Mouse (Mus musculus) adrenal gland, postnatal 14 days (tissue): Measurements from ENCODE around the gene Gm43191. TPM values are rescaled to one million over a fixed set of nuclear protein-coding genes. Genes with fewer than 3 reads are reported as not detected.

Experiments used
- DNase-seq: peaks from one replicate; pipeline ENCODE4 v3.0.0; 2021; ENCODE audit warnings: mixed read lengths
- total RNA-seq: library from RNA; stranded (reverse); gene quantifications from 2 replicates; pipeline ENCODE4 v1.2.3, GENCODE M21; 2021

The Gm43191 gene
- total RNA-seq, 1 experiment from 2014 or later = not detected

GRCm38 (mm10) chr3:116622641-116623040 is 58.4 kb downstream of the Gm43191 start:
- no peak for DNase-seq

DNA sequence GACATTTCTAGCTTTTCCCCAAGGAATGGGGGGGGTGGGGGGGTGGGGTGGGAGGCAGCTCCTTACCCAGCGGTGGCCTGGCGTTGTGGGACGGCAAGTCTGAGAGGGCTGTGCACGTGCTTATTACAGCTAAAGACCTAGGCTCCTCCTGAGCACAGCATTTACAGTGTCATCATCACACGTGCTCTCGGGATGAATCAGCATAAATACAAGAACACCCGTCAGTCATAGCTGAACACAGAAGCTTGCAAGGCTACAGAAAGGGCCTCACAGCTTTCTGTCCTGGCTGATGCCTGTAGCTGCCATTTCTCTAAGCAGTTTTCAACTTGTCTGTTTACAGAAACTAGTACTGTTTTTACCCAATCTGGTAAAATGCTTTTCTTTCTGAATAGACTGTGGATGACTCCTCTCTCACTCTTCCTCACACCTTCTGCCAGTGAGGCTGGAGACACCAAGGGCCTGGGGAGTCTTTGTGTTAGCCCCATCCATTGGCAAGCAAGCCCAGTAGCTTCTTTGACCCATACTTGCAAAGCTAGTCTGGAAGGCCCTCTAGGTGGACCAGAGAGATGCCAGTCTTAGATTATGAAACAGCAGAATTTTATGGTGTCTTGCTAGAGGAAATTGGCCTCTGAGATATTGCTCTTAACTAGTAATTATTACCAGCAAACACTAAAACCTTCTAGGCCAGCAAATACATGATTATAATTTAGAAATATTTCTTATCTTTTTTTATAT is 60.3 kb downstream of the Gm43191 start:
- peak; percentile 25 for DNase-seq

GRCm38 (mm10) chr3:116618855-116619254 is 62.2 kb downstream of the Gm43191 start:
- no peak for DNase-seq

DNA sequence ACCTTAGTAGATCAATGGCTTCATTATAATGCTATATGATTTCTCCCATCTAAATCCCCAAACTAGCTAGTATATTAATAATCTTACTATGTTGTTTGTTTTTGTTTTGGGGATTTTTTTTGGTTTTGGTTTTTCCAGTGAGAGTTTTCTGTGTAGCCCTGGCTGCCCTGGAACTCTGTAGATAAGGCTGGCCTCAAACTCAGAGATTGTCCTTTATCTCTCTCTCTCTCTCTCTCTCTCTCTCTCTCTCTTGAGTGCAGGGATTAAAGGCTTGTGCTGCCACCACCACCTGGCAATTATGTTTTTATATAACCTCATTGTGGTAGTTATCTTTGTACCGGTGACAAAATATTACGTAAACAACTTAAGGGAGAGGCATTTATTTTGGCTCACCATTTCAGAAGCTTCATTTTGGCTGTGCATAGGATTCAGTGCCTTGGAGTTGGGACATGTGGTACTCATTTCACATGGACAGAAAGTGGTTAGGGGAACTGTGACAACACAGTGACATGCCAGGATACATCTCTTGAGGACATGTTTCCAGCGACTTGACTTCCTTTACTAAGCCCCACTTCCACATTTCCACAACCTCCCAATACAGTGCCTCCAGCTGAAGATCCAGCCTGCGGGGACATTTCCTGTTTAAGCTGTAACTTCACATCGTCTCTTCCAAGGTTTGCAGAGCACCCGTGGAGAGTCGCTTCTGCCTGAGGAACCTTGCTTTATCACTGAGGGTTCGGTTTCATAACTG is 65.6 kb downstream of the Gm43191 start:
- DNase-seq = no peak

GRCm38 (mm10) chr3:116614295-116614892 is 66.7 kb downstream of the Gm43191 start, which contains the start of gene Trmt13:
Gene Trmt13 (minus strand): TSS chr3:116614587.
- no peak for DNase-seq

GRCm38 (mm10) chr3:116604570-116604969 is 76.5 kb downstream of the Gm43191 start:
- no peak for DNase-seq

GRCm38 (mm10) chr3:116601781-116602180 is 79.3 kb downstream of the Gm43191 start:
- DNase-seq = no peak

- no peak for DNase-seq
Observed at GRCm38 (mm10) chr3:116601005-116601404, 80.1 kb downstream of the Gm43191 start.

DNA sequence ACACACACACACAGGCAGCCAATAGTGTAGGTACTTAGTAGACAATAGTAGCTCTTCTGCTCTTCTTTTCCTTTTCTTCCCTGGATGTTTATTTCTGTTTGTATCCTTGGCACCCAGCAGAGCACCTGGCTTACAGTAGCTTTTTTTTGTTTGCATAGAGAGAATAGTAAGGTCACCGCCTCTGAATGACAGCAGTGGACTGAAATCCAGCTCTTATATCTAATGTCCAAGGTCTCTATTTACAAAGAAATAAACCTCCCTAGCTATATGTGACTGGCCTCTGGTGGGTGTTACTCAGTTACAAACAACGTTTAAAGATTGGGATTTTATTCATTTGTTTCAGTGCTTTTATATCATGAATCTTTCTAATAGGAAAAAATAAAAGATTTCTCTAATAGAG is 81.4 kb downstream of the Gm43191 start:
- no peak for DNase-seq

- no peak for DNase-seq
Observed at GRCm38 (mm10) chr3:116595603-116595991, 85.5 kb downstream of the Gm43191 start.

- peak; percentile 99 for DNase-seq
Observed at GRCm38 (mm10) chr3:116594728-116595602, 86.1 kb downstream of the Gm43191 start, which contains the start of gene Sass6. Gene Sass6 (plus strand): TSS chr3:116594982.

GRCm38 (mm10) chr3:116594076-116594727 is 86.9 kb downstream of the Gm43191 start:
- DNase-seq = no peak

Other genes starting within 250 kb of the Gm43191 start
- gene Rtca, start 173.1 kb downstream of the Gm43191 start, total RNA-seq = 34.7 and 35.1 TPM in 2 replicates
- 98.2 and 106 TPM in 2 replicates for gene Dbt, start 168.2 kb downstream of the Gm43191 start, total RNA-seq
- gene Lrrc39, start 118.3 kb downstream of the Gm43191 start, total RNA-seq = 4.9 and 6.8 TPM in 2 replicates
- gene Sass6, start 86.3 kb downstream of the Gm43191 start, total RNA-seq = 5.6 and 6.5 TPM in 2 replicates
- gene Trmt13, start 66.7 kb downstream of the Gm43191 start, total RNA-seq = 13.2 and 16.6 TPM in 2 replicates
- gene Mfsd14a, start 18.6 kb downstream of the Gm43191 start, total RNA-seq = 46.8 and 53.1 TPM in 2 replicates
- gene Slc35a3, start 31.6 kb upstream of the Gm43191 start, total RNA-seq = 24.7 and 30.0 TPM in 2 replicates
- gene Agl, start 126.9 kb upstream of the Gm43191 start, total RNA-seq = 43.6 and 46.4 TPM in 2 replicates
- gene Frrs1, start 178.2 kb upstream of the Gm43191 start, total RNA-seq = 14.3 and 21.6 TPM in 2 replicates